Mouse (Mus musculus) MEL (cell line): ENCODE results near the gene Gpx4. TPM values are rescaled to one million over a fixed set of nuclear protein-coding genes. Genes with fewer than 3 reads are reported as not detected.

ENCODE experiments used
- DNase-seq: peaks from one replicate; pipeline ENCODE4 v3.0.0; 2011; ENCODE audit warnings: low read depth, low spot score
- H3K27ac ChIP-seq: 2 replicates; pipeline ENCODE4 v1.5.1; 2012; ENCODE audit warnings: low read depth, mild to moderate bottlenecking, control low read depth, low read length, moderate library complexity; ENCODE audit not compliant: control insufficient read depth
- H3K27me3 ChIP-seq, 2 experiments: fragments of 150-350 bp in 1 of 2; sonication (generic) in 1 of 2; 2 replicates each; pipeline ENCODE4 v1.6.1; 2012; ENCODE audit warnings: low read length in 2 of 2, mild to moderate bottlenecking in 2 of 2, improper control_type of control experiment in 1 of 2, moderate library complexity in 1 of 2; ENCODE audit not compliant: insufficient read depth in 2 of 2, control insufficient read depth in 1 of 2
- H3K36me3 ChIP-seq, 2 experiments: 2 replicates each; pipeline ENCODE4 v1.6.1; 2012 to 2014; ENCODE audit warnings: low read length in 2 of 2, improper control_type of control experiment in 1 of 2, inconsistent platforms in 1 of 2, mild to moderate bottlenecking in 1 of 2; ENCODE audit not compliant: insufficient read depth in 2 of 2, control insufficient read depth in 1 of 2
- H3K4me1 ChIP-seq, 2 experiments: fragments of 150-350 bp in 1 of 2; sonication (generic) in 1 of 2; 2 replicates each; pipeline ENCODE4 v1.6.1; 2012; ENCODE audit warnings: low read length in 2 of 2, improper control_type of control experiment in 1 of 2, mild to moderate bottlenecking in 1 of 2; ENCODE audit not compliant: insufficient read depth in 2 of 2, control insufficient read depth in 1 of 2
- H3K4me3 ChIP-seq, 2 experiments: fragments of 150-350 bp in 1 of 2; sonication (generic) in 1 of 2; 2 replicates each; pipeline ENCODE4 v1.5.1; 2012; ENCODE audit warnings: low read depth in 2 of 2, low read length in 2 of 2, mild to moderate bottlenecking in 2 of 2, moderate library complexity in 2 of 2, control low read depth in 1 of 2, improper control_type of control experiment in 1 of 2; ENCODE audit not compliant: control insufficient read depth in 1 of 2, insufficient read depth in 1 of 2
- H3K79me2 ChIP-seq: 2 replicates; pipeline ENCODE4 v1.6.1; 2012; ENCODE audit warnings: mild to moderate bottlenecking, low read length, moderate library complexity; ENCODE audit not compliant: control insufficient read depth, poor library complexity, insufficient read depth
- H3K9ac ChIP-seq: 2 replicates; pipeline ENCODE4 v1.6.1; 2012; ENCODE audit warnings: low read depth, mild to moderate bottlenecking, control low read depth, low read length, moderate library complexity; ENCODE audit not compliant: control insufficient read depth, poor library complexity, severe bottlenecking
- H3K9me3 ChIP-seq: fragments of 150-350 bp; sonication (generic); replicated peaks from 2 replicates; pipeline ENCODE4 v1.6.1; 2012; ENCODE audit warnings: mild to moderate bottlenecking, low read length, improper control_type of control experiment, moderate library complexity; ENCODE audit not compliant: insufficient read depth
- CHD2 ChIP-seq: IDR thresholded peaks from 2 replicates; pipeline ENCODE4 v1.6.1; 2011; ENCODE audit warnings: low read length, improper control_type of control experiment
- CTCF ChIP-seq, 3 experiments: IDR thresholded peaks in 2 of 3; conservative IDR thresholded peaks in 1 of 3; 2 replicates each; pipeline ENCODE4 v1.5.1; 2011 to 2012; ENCODE audit warnings: low read length in 3 of 3, low read depth in 2 of 3, mild to moderate bottlenecking in 2 of 3, improper control_type of control experiment in 1 of 3, inconsistent platforms in 1 of 3, mixed read lengths in 1 of 3, moderate library complexity in 1 of 3; ENCODE audit not compliant: control insufficient read depth in 1 of 3, insufficient read depth in 1 of 3, poor library complexity in 1 of 3, severe bottlenecking in 1 of 3
- EP300 ChIP-seq, 2 experiments: IDR thresholded peaks; 2 replicates each; pipeline ENCODE4 v1.6.1; 2011; ENCODE audit warnings: improper control_type of control experiment in 2 of 2, low read length in 2 of 2, low read depth in 1 of 2, mild to moderate bottlenecking in 1 of 2
- ETS1 ChIP-seq: IDR thresholded peaks from 2 replicates; pipeline ENCODE4 v1.6.1; 2012; ENCODE audit warnings: low read depth, mild to moderate bottlenecking, inconsistent platforms, low read length, improper control_type of control experiment, moderate library complexity
- MXI1 ChIP-seq: IDR thresholded peaks from 2 replicates; pipeline ENCODE4 v1.6.1; 2011; ENCODE audit warnings: mild to moderate bottlenecking, low read depth, low read length, improper control_type of control experiment
- MYC ChIP-seq: IDR thresholded peaks from 2 replicates; pipeline ENCODE4 v1.6.1; 2011; ENCODE audit warnings: low read depth, mild to moderate bottlenecking, low read length, improper control_type of control experiment, moderate library complexity
- NELFE ChIP-seq: IDR thresholded peaks from 2 replicates; pipeline ENCODE4 v1.6.1; 2011; ENCODE audit warnings: low read depth, low read length, improper control_type of control experiment
- POLR2AphosphoS2 ChIP-seq: IDR thresholded peaks from 2 replicates; pipeline ENCODE4 v1.6.1; 2011; ENCODE audit warnings: low read length, improper control_type of control experiment
- SIN3A ChIP-seq: IDR thresholded peaks from 2 replicates; pipeline ENCODE4 v1.6.1; 2012; ENCODE audit warnings: low read length, improper control_type of control experiment, inconsistent platforms
- SMC3 ChIP-seq: IDR thresholded peaks from 2 replicates; pipeline ENCODE4 v1.6.1; 2011; ENCODE audit warnings: low read depth, low read length, improper control_type of control experiment
- TAL1 ChIP-seq: IDR thresholded peaks from 2 replicates; pipeline ENCODE4 v1.6.1; 2012; ENCODE audit warnings: mild to moderate bottlenecking, inconsistent platforms, low read length, moderate library complexity, mixed read lengths
- TBP ChIP-seq: IDR thresholded peaks from 2 replicates; pipeline ENCODE4 v1.8.0; 2011; ENCODE audit warnings: low read depth, low read length, improper control_type of control experiment
- TCF12 ChIP-seq: IDR thresholded peaks from 2 replicates; pipeline ENCODE4 v1.6.1; 2014; ENCODE audit warnings: low read depth, mild to moderate bottlenecking, inconsistent platforms, low read length, improper control_type of control experiment, moderate library complexity
- USF1 ChIP-seq: IDR thresholded peaks from 2 replicates; pipeline ENCODE4 v1.6.1; 2014; ENCODE audit warnings: low read depth, mild to moderate bottlenecking, inconsistent platforms, low read length, improper control_type of control experiment, moderate library complexity
- ZNF384 ChIP-seq: IDR thresholded peaks from 2 replicates; pipeline ENCODE4 v1.6.1; 2012; ENCODE audit warnings: low read depth, mild to moderate bottlenecking, inconsistent platforms, low read length, improper control_type of control experiment
- polyA plus RNA-seq, 2 experiments: library from polyadenylated mRNA; stranded (reverse) in 1 of 2; unstranded in 1 of 2; fragments of >175 nt in 1 of 2; fragments of >200 nt in 1 of 2; gene quantifications; 2 replicates each; pipeline versions ENCODE4 v1.2.1 to v1.2.4; 2012; ENCODE audit warnings: low replicate concordance in 2 of 2, low read depth in 1 of 2; ENCODE audit not compliant: insufficient read length in 2 of 2, insufficient read depth in 1 of 2, missing spikeins in 1 of 2
- total RNA-seq: library from RNA; depleted of rRNA; stranded (reverse); fragments of 300-350 nt; gene quantifications from 2 replicates; pipeline ENCODE4 v1.2.3, GENCODE M21; 2012

Gpx4 gene
- total and polyA plus RNA-seq, 3 experiments: 508 to 536 TPM; not detected in 1

DNA sequence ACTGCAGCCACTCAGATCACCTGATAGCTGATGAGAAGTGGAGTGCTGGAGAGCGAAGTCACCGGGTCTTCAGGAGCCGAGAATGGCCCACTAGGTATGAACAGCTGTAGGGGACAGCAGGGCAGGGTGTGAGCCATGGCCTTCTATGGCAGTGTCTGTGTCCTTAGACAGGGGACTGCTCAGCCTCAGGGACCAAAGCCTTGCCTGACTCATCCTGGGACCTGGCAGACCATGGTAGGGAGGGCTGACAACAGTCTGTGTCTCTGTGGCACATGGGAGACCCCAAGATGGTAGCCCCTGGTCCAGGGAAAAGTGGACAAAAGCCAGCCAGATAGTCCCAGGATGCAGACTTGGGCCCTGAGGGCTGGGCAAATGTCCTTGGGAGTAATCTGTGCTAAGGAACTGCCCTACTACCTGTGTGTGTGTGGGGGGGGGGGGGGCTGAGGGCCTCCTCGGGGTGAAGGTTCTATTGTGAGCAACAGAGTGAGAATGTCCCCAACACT lies 23.0 kb downstream of the Gpx4 start:
- Histone ChIP-seq H3K4me1 (peaks cover 0 to 22% of the 10 kb centered on the region in 2 experiments; a peak in 2 of 4 replicates), H3K27ac (no peak overlapping the region), H3K9ac (no peak overlapping the region), H3K9me3 (no peaks in the 10 kb centered on the region), H3K4me3 (no peak overlapping the region), H3K27me3 (no peaks in the 10 kb centered on the region), H3K36me3 (peaks cover 0 to 16% of the 10 kb centered on the region in 2 experiments; a peak in 3 of 4 replicates), H3K79me2 (no peaks in the 10 kb centered on the region; the same call in 1 of the 2 replicates)
- no peak for DNase-seq
- no peak for TF ChIP-seq TBP
- TF ChIP-seq CTCF (IDR thresholded peaks at IDR 0.05 in 2 of 3, conservative IDR thresholded peaks at IDR 0.05 in 1 of 3; ENCODE audit: control insufficient read depth in 1 of 3, insufficient read depth in 1 of 3, low read depth in 2 of 3, low read length in 3 of 3, poor library complexity in 1 of 3, severe bottlenecking in 1 of 3): no peak

DNA sequence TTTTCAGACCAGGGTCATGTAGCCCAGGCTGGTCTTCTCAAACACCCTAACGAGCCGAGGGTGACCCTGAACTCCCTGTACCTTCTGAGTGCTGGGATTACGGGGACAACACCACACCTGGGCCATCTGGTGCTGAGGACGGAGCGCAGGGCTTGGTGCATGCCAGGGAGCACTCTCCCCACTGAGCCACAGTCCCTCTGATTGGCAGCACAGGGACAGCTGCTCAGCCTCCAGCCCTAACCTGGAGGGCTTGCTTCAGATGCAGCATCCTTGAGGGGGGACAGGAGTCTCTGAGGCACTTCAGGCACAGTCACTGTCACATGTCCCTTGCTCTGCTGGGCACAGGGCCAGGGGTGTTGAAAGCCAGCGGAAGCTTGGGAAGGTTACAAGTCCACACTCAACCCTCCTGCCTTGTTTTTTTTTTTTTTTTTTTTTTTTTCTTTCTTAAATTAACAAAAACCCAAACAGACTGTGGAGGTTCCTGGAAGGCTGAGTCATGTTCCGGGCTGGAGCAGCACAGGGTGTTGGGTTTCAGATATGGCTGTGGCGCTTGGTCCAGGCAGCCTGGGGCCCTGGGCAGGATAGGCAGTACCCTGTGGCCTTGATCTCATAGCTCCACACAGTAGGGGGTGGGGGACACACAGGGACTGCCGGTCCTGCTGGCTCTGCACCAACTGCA lies 24.0 kb downstream of the Gpx4 start:
- Histone ChIP-seq H3K9me3 (no peaks in the 10 kb centered on the region), H3K9ac (peak overlapping the region; percentile 47), H3K27me3 (no peaks in the 10 kb centered on the region), H3K4me3 (no peak overlapping the region), H3K36me3 (peaks cover 0 to 20% of the 10 kb centered on the region in 2 experiments; a peak in 3 of 4 replicates), H3K4me1 (peaks cover 0 to 24% of the 10 kb centered on the region in 2 experiments; a peak in 2 of 4 replicates), H3K27ac (peak overlapping the region; percentile 81), H3K79me2 (no peaks in the 10 kb centered on the region; the same call in 1 of the 2 replicates)
- TF ChIP-seq USF1: peak; percentile 82
- no peak for TF ChIP-seq CHD2
- TF ChIP-seq MXI1: peak; percentile 63; the same call in 1 of the 2 replicates
- TF ChIP-seq TCF12: no peak
- TF ChIP-seq NELFE: no peak
- TF ChIP-seq MYC: peak; percentile 56; the same call in 1 of the 2 replicates
- TF ChIP-seq TAL1: peak; percentile 47; the same call in 1 of the 2 replicates
- TF ChIP-seq POLR2AphosphoS2: no peak
- 0 out of 2 replicates have a peak, but pooled peaks have one; percentile 33 for TF ChIP-seq SIN3A
- TF ChIP-seq SMC3: no peak
- peak in 1 of 2 experiments; percentile 64; a peak in 3 of 4 replicates for TF ChIP-seq EP300 (IDR thresholded peaks at IDR 0.05; ENCODE audit: low read depth in 1 of 2, low read length in 2 of 2)
- peak; percentile 81 for TF ChIP-seq ETS1
- peak; percentile 97 for TF ChIP-seq ZNF384
- peak; percentile 89 for DNase-seq
